Mouse (Mus musculus): Measurements from ENCODE around the gene Fam131c. TPM values are rescaled to one million over a fixed set of nuclear protein-coding genes. Genes with fewer than 3 reads are reported as not detected.

Gene Fam131c
- polyA plus RNA-seq, 1 experiment from 2014 or later: 0.35 TPM

DNA sequence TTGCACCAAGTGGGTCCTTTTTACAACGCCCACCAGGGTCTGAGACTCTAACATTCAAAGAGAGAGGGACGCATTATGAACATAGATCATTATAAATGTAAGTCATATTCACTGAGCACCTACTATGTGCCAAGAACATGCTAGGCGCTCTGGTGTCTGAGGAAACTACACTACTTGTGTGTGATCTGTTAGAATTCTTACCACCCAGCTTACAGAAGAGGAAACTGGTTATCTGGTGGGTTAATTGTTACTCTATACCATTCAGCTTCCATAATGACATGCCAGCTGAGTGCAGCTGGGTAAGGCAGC is 37.2 kb downstream of the Fam131c start:
- no peak for ATAC-seq (replicated peaks; ENCODE audit: low FRiP score)
- Histone ChIP-seq H3K9me3 (ENCODE audit: control insufficient read depth, low read length) (no peaks in the 10 kb centered on the region), H3K27me3 (ENCODE audit: control insufficient read depth, insufficient read depth, low read length) (no peaks in the 10 kb centered on the region; the same call in 1 of the 2 replicates), H3K4me1 (replicated peaks; ENCODE audit: control insufficient read depth, insufficient read depth, low read length) (0 out of 2 replicates have a peak, but pooled peaks cover 2% of the 10 kb centered on the region), H3K4me2 (ENCODE audit: low read depth, low read length, severe bottlenecking) (no peak overlapping the region), H3K27ac (ENCODE audit: low read depth, low read length) (no peak overlapping the region), H3K9ac (ENCODE audit: low read length) (no peak overlapping the region), H3K36me3 (ENCODE audit: control insufficient read depth, insufficient read depth, low read length) (no peaks in the 10 kb centered on the region), H3K4me3 (ENCODE audit: low read depth, low read length) (no peak overlapping the region)
- 85% methylated on average over 3 of the region's 3 CpGs for WGBS
- no peak for DNase-seq (ENCODE audit: low spot score)

- 0 out of 2 replicates have a peak, but pooled peaks cover 2% of the 10 kb centered on the region for H3K4me1 ChIP-seq (replicated peaks; ENCODE audit: control insufficient read depth, insufficient read depth, low read length)
- H3K4me3 ChIP-seq (ENCODE audit: low read depth, low read length): no peak overlapping the region
- H3K4me2 ChIP-seq (ENCODE audit: low read depth, low read length, severe bottlenecking): no peak overlapping the region
- no peak overlapping the region for H3K9ac ChIP-seq (ENCODE audit: low read length)
- WGBS: 53% methylated on average over 13 of the region's 14 CpGs
- H3K27me3 ChIP-seq (ENCODE audit: control insufficient read depth, insufficient read depth, low read length): no peaks in the 10 kb centered on the region; the same call in 1 of the 2 replicates
- H3K27ac ChIP-seq (ENCODE audit: low read depth, low read length): no peak overlapping the region
- ATAC-seq (replicated peaks; ENCODE audit: low FRiP score) (no peak), DNase-seq (ENCODE audit: low spot score) (no peak)
- no peaks in the 10 kb centered on the region for H3K36me3 ChIP-seq (ENCODE audit: control insufficient read depth, insufficient read depth, low read length)
- no peaks in the 10 kb centered on the region for H3K9me3 ChIP-seq (ENCODE audit: control insufficient read depth, low read length)
Measured at GRCm38 (mm10) chr4:141406516-141407299, 38.7 kb downstream of the Fam131c start.

GRCm38 (mm10) chr4:141408577-141408976 is 40.6 kb downstream of the Fam131c start:
- Histone ChIP-seq H3K9me3 (ENCODE audit: control insufficient read depth, low read length) (no peaks in the 10 kb centered on the region), H3K4me2 (ENCODE audit: low read depth, low read length, severe bottlenecking) (no peak overlapping the region), H3K36me3 (ENCODE audit: control insufficient read depth, insufficient read depth, low read length) (no peaks in the 10 kb centered on the region), H3K9ac (ENCODE audit: low read length) (no peak overlapping the region), H3K27me3 (ENCODE audit: control insufficient read depth, insufficient read depth, low read length) (no peaks in the 10 kb centered on the region; the same call in 1 of the 2 replicates), H3K27ac (ENCODE audit: low read depth, low read length) (no peak overlapping the region), H3K4me1 (replicated peaks; ENCODE audit: control insufficient read depth, insufficient read depth, low read length) (0 out of 2 replicates have a peak, but pooled peaks cover 2% of the 10 kb centered on the region), H3K4me3 (ENCODE audit: low read depth, low read length) (no peak overlapping the region)
- ATAC-seq (replicated peaks; ENCODE audit: low FRiP score): no peak
- WGBS: 93% methylated on average over 3 of the region's 3 CpGs
- no peak for DNase-seq (ENCODE audit: low spot score)

GRCm38 (mm10) chr4:141411430-141411992 is 43.5 kb downstream of the Fam131c start:
- ATAC-seq (replicated peaks; ENCODE audit: low FRiP score): no peak
- no peak overlapping the region for H3K4me3 ChIP-seq (ENCODE audit: low read depth, low read length)
- no peak overlapping the region for H3K9ac ChIP-seq (ENCODE audit: low read length)
- no peaks in the 10 kb centered on the region for H3K4me1 ChIP-seq (replicated peaks; ENCODE audit: control insufficient read depth, insufficient read depth, low read length)
- H3K36me3 ChIP-seq (ENCODE audit: control insufficient read depth, insufficient read depth, low read length): no peaks in the 10 kb centered on the region
- H3K9me3 ChIP-seq (ENCODE audit: control insufficient read depth, low read length): no peaks in the 10 kb centered on the region
- H3K4me2 ChIP-seq (ENCODE audit: low read depth, low read length, severe bottlenecking): no peak overlapping the region
- H3K27me3 ChIP-seq (ENCODE audit: control insufficient read depth, insufficient read depth, low read length): no peaks in the 10 kb centered on the region
- H3K27ac ChIP-seq (ENCODE audit: low read depth, low read length): no peak overlapping the region
- no peak for DNase-seq (ENCODE audit: low spot score)
- 19% methylated on average over 22 of the region's 22 CpGs for WGBS

GRCm38 (mm10) chr4:141415924-141416323 is 47.9 kb downstream of the Fam131c start, which contains the start of gene Clcnkb:
Gene Clcnkb (minus strand): TSS chr4:141416014.
- no peak within 1 kb of the TSS for H3K4me3 ChIP-seq (ENCODE audit: low read depth, low read length)
- DNase-seq (ENCODE audit: low spot score): no peak
- no peak within 1 kb of the TSS for H3K9ac ChIP-seq (ENCODE audit: low read length)
- no peaks in the 10 kb centered on the region for H3K4me1 ChIP-seq (replicated peaks; ENCODE audit: control insufficient read depth, insufficient read depth, low read length)
- WGBS: 69% methylated on average over 7 of the region's 7 CpGs
- no peaks in the 10 kb centered on the region for H3K36me3 ChIP-seq (ENCODE audit: control insufficient read depth, insufficient read depth, low read length)
- no peaks in the 10 kb centered on the region for H3K27me3 ChIP-seq (ENCODE audit: control insufficient read depth, insufficient read depth, low read length)
- no peaks in the 10 kb centered on the region for H3K9me3 ChIP-seq (ENCODE audit: control insufficient read depth, low read length)
- no peak within 1 kb of the TSS for H3K27ac ChIP-seq (ENCODE audit: low read depth, low read length)
- no peak within 1 kb of the TSS for H3K4me2 ChIP-seq (ENCODE audit: low read depth, low read length, severe bottlenecking)
- no peak for ATAC-seq (replicated peaks; ENCODE audit: low FRiP score)

- no peaks in the 10 kb centered on the region for H3K27me3 ChIP-seq (ENCODE audit: control insufficient read depth, insufficient read depth, low read length)
- H3K9me3 ChIP-seq (ENCODE audit: control insufficient read depth, low read length): no peaks in the 10 kb centered on the region
- DNase-seq (ENCODE audit: low spot score): no peak
- no peak overlapping the region for H3K9ac ChIP-seq (ENCODE audit: low read length)
- H3K36me3 ChIP-seq (ENCODE audit: control insufficient read depth, insufficient read depth, low read length): no peaks in the 10 kb centered on the region
- 75% methylated on average over 27 of the region's 27 CpGs for WGBS
- no peaks in the 10 kb centered on the region for H3K4me1 ChIP-seq (replicated peaks; ENCODE audit: control insufficient read depth, insufficient read depth, low read length)
- H3K27ac ChIP-seq (ENCODE audit: low read depth, low read length): no peak overlapping the region
- no peak overlapping the region for H3K4me2 ChIP-seq (ENCODE audit: low read depth, low read length, severe bottlenecking)
- no peak for ATAC-seq (replicated peaks; ENCODE audit: low FRiP score)
- no peak overlapping the region for H3K4me3 ChIP-seq (ENCODE audit: low read depth, low read length)
Measured at GRCm38 (mm10) chr4:141419398-141420191, 51.6 kb downstream of the Fam131c start.

GRCm38 (mm10) chr4:141420192-141420829 is 52.3 kb downstream of the Fam131c start, which contains the start of gene Hspb7:
Gene Hspb7 (plus strand): TSS chr4:141420779.
- peaks cover 2% of the 10 kb centered on the region; the same call in 1 of the 2 replicates for H3K27me3 ChIP-seq (ENCODE audit: control insufficient read depth, insufficient read depth, low read length)
- no peak for ATAC-seq (replicated peaks; ENCODE audit: low FRiP score)
- WGBS: 65% methylated on average over 9 of the region's 9 CpGs
- H3K4me3 ChIP-seq (ENCODE audit: low read depth, low read length): no peak within 1 kb of the TSS
- H3K27ac ChIP-seq (ENCODE audit: low read depth, low read length): no peak within 1 kb of the TSS
- no peaks in the 10 kb centered on the region for H3K36me3 ChIP-seq (ENCODE audit: control insufficient read depth, insufficient read depth, low read length)
- 0 out of 2 replicates have a peak, but pooled peaks cover under 1% of the 10 kb centered on the region for H3K4me1 ChIP-seq (replicated peaks; ENCODE audit: control insufficient read depth, insufficient read depth, low read length)
- no peak within 1 kb of the TSS for H3K4me2 ChIP-seq (ENCODE audit: low read depth, low read length, severe bottlenecking)
- no peak within 1 kb of the TSS; the same call in 1 of the 2 replicates for H3K9ac ChIP-seq (ENCODE audit: low read length)
- no peak for DNase-seq (ENCODE audit: low spot score)
- no peaks in the 10 kb centered on the region for H3K9me3 ChIP-seq (ENCODE audit: control insufficient read depth, low read length)

GRCm38 (mm10) chr4:141420886-141421285 is 52.9 kb downstream of the Fam131c start:
- DNase-seq (ENCODE audit: low spot score) (no peak), ATAC-seq (replicated peaks; ENCODE audit: low FRiP score) (no peak)
- Histone ChIP-seq H3K27ac (ENCODE audit: low read depth, low read length) (no peak overlapping the region), H3K9ac (ENCODE audit: low read length) (no peak overlapping the region), H3K9me3 (ENCODE audit: control insufficient read depth, low read length) (no peaks in the 10 kb centered on the region), H3K4me1 (replicated peaks; ENCODE audit: control insufficient read depth, insufficient read depth, low read length) (peaks cover 5% of the 10 kb centered on the region; the same call in 1 of the 2 replicates), H3K27me3 (ENCODE audit: control insufficient read depth, insufficient read depth, low read length) (peaks cover 2% of the 10 kb centered on the region; the same call in 1 of the 2 replicates), H3K36me3 (ENCODE audit: control insufficient read depth, insufficient read depth, low read length) (no peaks in the 10 kb centered on the region), H3K4me3 (ENCODE audit: low read depth, low read length) (no peak overlapping the region), H3K4me2 (ENCODE audit: low read depth, low read length, severe bottlenecking) (no peak overlapping the region)
- WGBS: 61% methylated on average over 9 of the region's 9 CpGs
